Mouse (Mus musculus): ENCODE measurements at regions not wholly inside any gene's neighbourhood (a gene's known extent, or its start where the extent isn't known, plus 50 kb on each side); places are given as distances from the start of the nearest gene placed in this dataset.

DNA sequence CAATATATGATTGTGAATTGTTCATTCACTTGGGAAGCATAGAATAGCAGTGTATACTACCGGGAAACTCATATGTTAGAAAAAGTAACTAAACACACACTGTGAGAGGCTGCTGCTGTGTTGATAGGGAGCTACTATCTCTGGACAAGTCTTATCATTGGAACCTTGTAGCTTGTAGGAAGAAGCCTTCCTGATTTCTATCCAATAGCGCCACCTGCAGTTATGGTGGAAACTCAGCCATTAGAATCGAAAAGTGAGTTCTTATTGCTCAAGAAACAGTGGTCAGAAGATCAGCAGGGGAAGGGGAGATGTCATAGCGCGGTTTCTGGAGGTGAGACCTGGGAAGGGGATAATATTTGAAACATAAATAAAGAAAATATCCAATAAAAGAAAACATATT lies 1245.1 kb upstream of the Cdh6 start:
- DNase-seq = peak; percentile 6

DNA sequence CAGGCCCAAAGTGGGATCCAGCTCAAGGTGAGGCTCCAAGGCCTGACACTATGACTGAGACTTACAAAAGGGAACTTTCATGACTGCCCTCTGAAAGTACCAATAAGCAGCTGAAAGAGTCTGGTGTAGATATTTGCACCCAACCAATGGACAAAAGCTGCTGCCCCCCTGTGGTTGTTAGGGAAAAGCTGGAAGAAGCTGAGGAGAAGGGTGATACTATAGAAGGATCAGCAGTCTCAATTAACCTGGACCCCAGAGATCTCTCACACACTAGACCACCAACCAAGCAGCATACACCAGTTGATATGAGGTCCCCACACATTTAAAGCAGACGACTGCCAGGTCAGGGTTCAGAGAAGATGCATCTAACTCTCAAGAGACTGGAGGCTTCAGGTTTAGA lies 1211.9 kb upstream of the Cdh6 start:
- DNase-seq = no peak

DNA sequence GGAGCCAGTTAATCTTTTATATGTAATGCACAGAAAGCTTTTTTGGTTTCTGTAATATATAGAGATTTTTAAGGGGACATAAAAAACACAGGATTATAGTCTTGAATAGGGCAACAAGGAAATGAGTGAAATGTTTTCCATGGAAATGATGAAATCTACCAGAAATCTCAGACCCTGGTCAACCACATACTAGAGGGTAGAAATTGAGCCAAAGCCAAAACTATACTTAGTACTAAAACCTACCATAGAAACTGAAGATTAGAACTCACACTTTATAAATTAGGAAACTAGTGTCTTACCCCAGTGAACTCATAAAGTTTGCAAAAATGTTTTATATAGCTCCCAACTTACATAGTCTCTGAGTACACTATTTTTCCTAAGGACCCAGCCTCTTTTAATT lies 1204.9 kb upstream of the Cdh6 start:
- DNase-seq = no peak

All from adrenal gland, postnatal 10 days (tissue).